Mouse (Mus musculus) stomach, embryonic 16.5 days (tissue): ENCODE results near the gene Klf6. TPM values are rescaled to one million over a fixed set of nuclear protein-coding genes. Genes with fewer than 3 reads are reported as not detected.

Experiments used
- ATAC-seq: fragments of 200-750 bp; cut with Nextera tagmentation; 2 replicates; pipeline ENCODE4 v1.8.0; 2017; ENCODE audit warnings: moderate number of reproducible peaks, moderate TSS enrichment; ENCODE audit not compliant: insufficient read depth, low FRiP score
- H3K27ac ChIP-seq: fragments of 300-500 bp; sonication (generic); 2 replicates; pipeline ENCODE4 v1.5.1; 2014; ENCODE audit warnings: low read length
- H3K27me3 ChIP-seq: fragments of 300-500 bp; sonication (generic); 2 replicates; pipeline ENCODE4 v1.6.1; 2014; ENCODE audit warnings: low read length, control low read depth, mixed read lengths; ENCODE audit not compliant: control insufficient read depth, insufficient read depth
- H3K36me3 ChIP-seq: fragments of 300-500 bp; sonication (generic); 2 replicates; pipeline ENCODE4 v1.6.1; 2014; ENCODE audit warnings: low read length; ENCODE audit not compliant: control insufficient read depth, insufficient read depth
- H3K4me1 ChIP-seq: fragments of 300-500 bp; sonication (generic); 2 replicates; pipeline ENCODE4 v1.6.1; 2014; ENCODE audit warnings: low read length, control low read depth, mixed read lengths; ENCODE audit not compliant: control insufficient read depth, insufficient read depth
- H3K4me2 ChIP-seq: fragments of 300-500 bp; sonication (generic); 2 replicates; pipeline ENCODE4 v1.6.1; 2014; ENCODE audit warnings: low read depth, low read length, mixed read lengths
- H3K4me3 ChIP-seq: fragments of 300-500 bp; sonication (generic); replicated peaks from 2 replicates; pipeline ENCODE4 v1.5.1; 2014; ENCODE audit warnings: mild to moderate bottlenecking, low read length
- H3K9ac ChIP-seq: fragments of 300-500 bp; sonication (generic); 2 replicates; pipeline ENCODE4 v1.6.1; 2014; ENCODE audit warnings: low read length
- H3K9me3 ChIP-seq: fragments of 300-500 bp; sonication (generic); replicated peaks from 2 replicates; pipeline ENCODE4 v1.6.1; 2016; ENCODE audit warnings: low read length, control low read depth; ENCODE audit not compliant: control insufficient read depth
- WGBS: fragments of 180-500 bp; shearing (Covaris S2); extraction: QIAGEN DNeasy Blood & Tissue Kit; methylation state at CpG from one replicate; pipeline ENCODE4 v1.1.7; 2014; 5-methylcytosine and 5-hydroxymethylcytosine counted together
- microRNA-seq: library from miRNA; unstranded; fragments of <30 nt; microRNA quantifications from one replicate; pipeline ENCODE4, GENCODE M21; 2016
- polyA plus RNA-seq: library from polyadenylated mRNA; unstranded; fragments of >200 nt; fragmentation: Nextera tagmentation; extraction: Ambion mirVana; gene quantifications from 2 replicates; pipeline ENCODE4 v1.2.1, GENCODE M21; 2015

Gene Klf6
- polyA plus RNA-seq, 1 experiment from 2014 or later = 99.4 TPM

- Histone ChIP-seq H3K36me3 (no peaks in the 10 kb centered on the region), H3K4me2 (no peak overlapping the region), H3K4me1 (no peaks in the 10 kb centered on the region), H3K27ac (no peak overlapping the region), H3K27me3 (no peaks in the 10 kb centered on the region), H3K9ac (no peak overlapping the region), H3K9me3 (no peaks in the 10 kb centered on the region), H3K4me3 (no peak overlapping the region)
- ATAC-seq = no peak
- WGBS = 50% methylated on average over 3 of the region's 3 CpGs
Observed at GRCm38 (mm10) chr13:5913201-5913600, 51.9 kb downstream of the Klf6 start.

GRCm38 (mm10) chr13:5917360-5917759 lies 56.1 kb downstream of the Klf6 start:
- Histone ChIP-seq H3K36me3 (no peaks in the 10 kb centered on the region), H3K27ac (no peak overlapping the region), H3K9me3 (no peaks in the 10 kb centered on the region), H3K9ac (no peak overlapping the region), H3K4me2 (no peak overlapping the region), H3K4me3 (no peak overlapping the region), H3K4me1 (no peaks in the 10 kb centered on the region), H3K27me3 (no peaks in the 10 kb centered on the region)
- ATAC-seq = no peak

GRCm38 (mm10) chr13:5919966-5920365 lies 58.7 kb downstream of the Klf6 start:
- Histone ChIP-seq H3K4me1 (no peaks in the 10 kb centered on the region), H3K27me3 (no peaks in the 10 kb centered on the region), H3K4me3 (no peak overlapping the region), H3K27ac (no peak overlapping the region), H3K9me3 (no peaks in the 10 kb centered on the region), H3K9ac (no peak overlapping the region), H3K4me2 (no peak overlapping the region), H3K36me3 (no peaks in the 10 kb centered on the region)
- WGBS = 68% methylated on average over 4 of the region's 4 CpGs
- no peak for ATAC-seq

Small RNA genes lying within 50 kb of the gene (microRNA-seq; reads per million reads assigned to microRNA genes)
- gene Gm26043 = not detected
